Mouse (Mus musculus) limb, embryonic 11.5 days (tissue): ENCODE results near the gene Cerk. TPM values are rescaled to one million over a fixed set of nuclear protein-coding genes. Genes with fewer than 3 reads are reported as not detected.

Source experiments
- ATAC-seq: fragments of 200-750 bp; cut with Nextera tagmentation; 2 replicates; pipeline ENCODE4 v1.8.0; 2017; ENCODE audit warnings: low read depth; ENCODE audit not compliant: insufficient number of reproducible peaks, low FRiP score, low TSS enrichment
- DNase-seq: peaks from one replicate; pipeline ENCODE4 v3.0.0-alpha.2; 2015; ENCODE audit warnings: low spot score
- H3K27ac ChIP-seq: fragments of 300-500 bp; sonication (generic); replicated peaks from 2 replicates; pipeline ENCODE4 v1.5.1; 2014; ENCODE audit warnings: low read depth, mild to moderate bottlenecking, low read length
- H3K27me3 ChIP-seq: fragments of 300-500 bp; sonication (generic); 2 replicates; pipeline ENCODE4 v1.6.1; 2014; ENCODE audit warnings: mild to moderate bottlenecking, low read length, mixed read lengths; ENCODE audit not compliant: control insufficient read depth, insufficient read depth
- H3K36me3 ChIP-seq: fragments of 300-500 bp; sonication (generic); 2 replicates; pipeline ENCODE4 v1.6.1; 2014; ENCODE audit warnings: mild to moderate bottlenecking, low read length, moderate library complexity, mixed read lengths; ENCODE audit not compliant: control insufficient read depth, insufficient read depth
- H3K4me1 ChIP-seq: fragments of 300-500 bp; sonication (generic); 2 replicates; pipeline ENCODE4 v1.6.1; 2014; ENCODE audit warnings: low read length, mixed read lengths; ENCODE audit not compliant: control insufficient read depth, insufficient read depth
- H3K4me2 ChIP-seq: fragments of 300-500 bp; sonication (generic); 2 replicates; pipeline ENCODE4 v1.6.1; 2014; ENCODE audit warnings: low read depth, mild to moderate bottlenecking, moderate library complexity; ENCODE audit not compliant: severe bottlenecking
- H3K4me3 ChIP-seq: fragments of 300-500 bp; sonication (generic); 2 replicates; pipeline ENCODE4 v1.5.1; 2014; ENCODE audit warnings: low read depth, low read length
- H3K9ac ChIP-seq: fragments of 300-500 bp; sonication (generic); 2 replicates; pipeline ENCODE4 v1.6.1; 2014; ENCODE audit warnings: mild to moderate bottlenecking, low read length
- H3K9me3 ChIP-seq: fragments of 300-500 bp; sonication (generic); 2 replicates; pipeline ENCODE4 v1.6.1; 2016; ENCODE audit warnings: low read length; ENCODE audit not compliant: control insufficient read depth
- WGBS: fragments of 180-500 bp; shearing (Covaris S2); extraction: QIAGEN DNeasy Blood & Tissue Kit; methylation state at CpG from one replicate; pipeline ENCODE4 v1.1.7; 2014; 5-methylcytosine and 5-hydroxymethylcytosine counted together
- polyA plus RNA-seq: library from polyadenylated mRNA; unstranded; fragments of >200 nt; fragmentation: Nextera tagmentation; extraction: Ambion mirVana; gene quantifications from 2 replicates; pipeline ENCODE4 v1.2.1, GENCODE M21; 2014

The Cerk gene
- polyA plus RNA-seq, 1 experiment from 2014 or later = 15.6 TPM

DNA sequence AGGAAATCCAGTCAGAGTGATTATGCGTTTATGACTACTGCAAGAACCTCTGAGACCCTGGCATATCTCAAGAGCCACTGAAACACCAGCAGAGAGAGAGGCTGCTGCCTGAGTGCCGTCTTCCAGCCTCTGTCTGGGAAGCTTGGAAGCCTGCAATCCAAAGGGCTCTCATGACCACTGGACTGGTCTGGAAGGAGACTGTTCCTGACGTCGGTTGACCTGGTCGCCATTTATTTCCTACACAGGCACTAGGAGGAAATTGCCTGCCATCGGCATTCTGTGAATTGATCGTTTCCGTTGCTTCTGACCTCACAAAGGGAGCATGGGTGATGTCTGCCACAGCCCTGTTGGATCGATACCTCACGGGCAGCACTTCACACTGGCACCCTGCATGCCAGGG lies 9.8 kb downstream of the Cerk start:
- no peak overlapping the region for H3K27ac ChIP-seq

DNA sequence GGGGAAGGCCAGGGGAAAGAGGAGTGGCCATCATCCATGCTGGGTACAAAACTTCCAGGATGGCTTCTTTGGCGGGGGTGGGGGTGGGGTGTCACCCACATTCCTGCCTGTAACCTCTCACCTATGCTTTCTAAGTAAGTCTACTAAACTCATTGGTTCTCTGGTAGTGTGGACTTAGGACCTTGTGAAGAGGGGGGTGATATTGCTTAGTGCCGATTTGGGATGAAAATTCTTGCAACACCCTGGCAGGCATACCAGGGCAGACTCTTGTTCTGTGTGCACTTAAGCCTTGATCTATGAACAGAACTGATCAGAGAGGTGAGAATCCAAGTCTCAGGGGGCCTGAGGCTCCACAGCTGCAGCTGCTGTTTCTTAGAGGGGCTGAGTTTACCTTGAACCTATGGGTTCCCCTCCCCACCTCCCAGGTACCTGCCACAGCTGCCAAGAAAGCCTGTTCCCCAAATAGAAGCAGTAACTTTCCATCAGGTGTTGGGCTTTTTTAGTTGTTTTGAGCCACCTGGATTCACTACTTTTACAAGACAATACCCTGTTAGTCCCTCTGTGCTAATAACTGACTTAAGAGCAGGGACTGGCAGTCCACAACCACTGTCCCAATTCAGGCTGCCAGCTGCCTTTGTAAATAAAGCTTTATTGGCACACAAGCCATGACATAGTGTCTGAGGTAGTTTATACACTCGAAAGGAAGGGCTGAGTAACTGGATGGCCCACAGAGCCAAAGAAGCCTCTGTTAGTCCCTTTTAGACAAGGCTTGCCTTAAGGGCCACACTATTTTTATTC lies 10.5 kb downstream of the Cerk start:
- Histone ChIP-seq H3K4me2 (no peak overlapping the region), H3K9ac (no peak overlapping the region), H3K36me3 (no peaks in the 10 kb centered on the region), H3K4me1 (peaks cover 18% of the 10 kb centered on the region; the same call in 1 of the 2 replicates), H3K27me3 (no peaks in the 10 kb centered on the region), H3K9me3 (no peaks in the 10 kb centered on the region), H3K4me3 (no peak overlapping the region), H3K27ac (no peak overlapping the region)
- no peak for DNase-seq
- 74% methylated on average over 3 of the region's 3 CpGs for WGBS
- ATAC-seq = no peak

More for the DNA sequence above, 9.8 kb downstream of the Cerk start:
- Histone ChIP-seq H3K9me3 (no peaks in the 10 kb centered on the region), H3K4me3 (no peak overlapping the region), H3K4me1 (peaks cover 18% of the 10 kb centered on the region; the same call in 1 of the 2 replicates), H3K4me2 (no peak overlapping the region), H3K27me3 (no peaks in the 10 kb centered on the region), H3K36me3 (no peaks in the 10 kb centered on the region), H3K9ac (no peak overlapping the region)
- 65% methylated on average over 10 of the region's 10 CpGs for WGBS
- DNase-seq = no peak
- ATAC-seq = no peak

DNA sequence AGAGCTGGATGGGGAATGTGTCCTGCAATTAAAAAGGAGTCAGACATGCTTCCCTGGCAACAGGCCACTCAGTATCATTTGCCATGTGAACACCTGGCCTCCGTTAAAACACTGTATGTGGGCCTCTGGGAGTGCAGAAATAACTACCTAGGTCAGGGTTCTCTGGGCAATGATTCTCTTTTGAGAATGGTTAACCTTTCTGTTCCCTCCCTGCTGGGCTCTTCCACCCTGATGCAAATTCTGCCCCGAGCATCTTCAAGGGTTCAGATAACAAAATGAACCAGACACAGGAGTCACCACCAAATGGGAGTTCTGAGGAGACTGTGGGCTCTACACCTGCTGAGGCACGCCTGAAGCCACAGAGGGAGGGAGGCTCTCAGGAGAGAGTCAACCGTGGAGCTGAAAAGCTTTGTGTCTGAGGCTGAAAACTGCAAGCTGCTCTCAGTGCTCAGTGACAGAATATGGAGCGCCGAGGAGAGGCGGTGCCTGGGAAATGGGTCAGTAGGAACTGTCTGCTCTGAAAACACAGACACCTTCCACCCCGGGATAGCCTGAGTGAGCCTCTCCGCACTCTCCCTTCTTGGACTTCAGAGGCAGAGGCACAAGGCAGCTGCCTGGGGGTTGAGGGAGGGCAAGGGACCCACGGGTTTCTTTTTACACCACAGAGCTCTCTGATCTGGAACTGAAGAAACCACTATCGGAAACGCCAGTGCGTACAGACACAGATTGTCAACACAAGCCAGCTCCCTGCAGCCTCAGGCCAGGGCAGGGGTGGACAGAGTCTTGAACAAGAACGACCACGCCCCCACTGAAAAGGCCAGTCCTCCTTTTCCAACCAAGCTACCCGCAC lies 12.6 kb downstream of the Cerk start:
- no peak overlapping the region for H3K27ac ChIP-seq
- no peak overlapping the region for H3K4me3 ChIP-seq
- H3K36me3 ChIP-seq = no peaks in the 10 kb centered on the region
- H3K4me2 ChIP-seq = no peak overlapping the region
- H3K4me1 ChIP-seq = peaks cover 21% of the 10 kb centered on the region; the same call in 1 of the 2 replicates
- H3K9me3 ChIP-seq = no peaks in the 10 kb centered on the region
- 34% methylated on average over 16 of the region's 16 CpGs for WGBS
- no peak for DNase-seq
- no peak overlapping the region for H3K9ac ChIP-seq
- no peak for ATAC-seq
- H3K27me3 ChIP-seq = no peaks in the 10 kb centered on the region; the same call in 1 of the 2 replicates

DNA sequence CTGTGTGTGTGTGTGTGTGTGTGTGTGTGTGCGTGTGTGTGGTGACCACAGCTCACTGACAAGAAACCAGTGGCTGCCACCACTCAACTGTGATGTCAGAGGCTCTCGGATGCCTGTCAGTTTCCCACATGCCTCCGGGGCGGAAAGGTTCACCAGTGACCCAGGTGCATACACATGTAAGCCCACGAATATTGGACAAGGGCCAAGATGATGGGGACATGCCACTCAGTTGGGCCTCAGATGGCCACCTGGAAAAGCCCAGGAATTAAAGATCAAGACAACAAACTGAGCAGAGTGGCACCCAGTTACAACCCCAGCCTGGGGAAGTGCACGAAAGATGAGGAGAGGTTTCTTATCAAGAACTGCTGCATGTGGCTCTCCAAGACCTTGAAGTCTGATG lies 13.4 kb downstream of the Cerk start:
- ATAC-seq = no peak

DNA sequence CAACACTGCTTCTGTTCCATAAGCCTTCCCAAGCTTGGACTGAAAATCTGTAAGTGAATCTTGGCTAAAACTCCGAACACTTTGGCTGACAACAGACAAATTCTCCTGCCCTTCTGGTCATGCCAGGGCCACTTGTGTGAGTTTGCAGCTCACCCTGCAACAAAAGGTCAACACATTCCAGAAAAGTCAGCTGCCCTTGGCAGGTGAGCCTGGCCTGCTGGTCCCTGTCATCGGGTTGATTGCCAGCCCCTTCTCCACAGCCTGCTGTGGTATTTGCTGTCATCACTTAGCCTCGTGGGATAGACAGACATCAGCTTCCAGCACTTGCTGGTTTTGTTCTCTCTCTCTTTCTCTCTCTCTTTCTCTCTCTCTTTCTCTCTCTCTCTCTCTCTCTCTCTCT lies 13.8 kb downstream of the Cerk start:
- Histone ChIP-seq H3K4me3 (no peak overlapping the region), H3K9me3 (no peaks in the 10 kb centered on the region), H3K27ac (no peak overlapping the region), H3K4me1 (peaks cover 21% of the 10 kb centered on the region; the same call in 1 of the 2 replicates), H3K4me2 (no peak overlapping the region), H3K27me3 (no peaks in the 10 kb centered on the region; the same call in 1 of the 2 replicates), H3K36me3 (no peaks in the 10 kb centered on the region), H3K9ac (no peak overlapping the region)
- WGBS = 55% methylated on average over 3 of the region's 3 CpGs
- ATAC-seq (no peak), DNase-seq (no peak)

More for the DNA sequence above, 13.4 kb downstream of the Cerk start:
- Histone ChIP-seq H3K4me1 (peaks cover 21% of the 10 kb centered on the region; the same call in 1 of the 2 replicates), H3K4me2 (no peak overlapping the region), H3K9ac (no peak overlapping the region), H3K9me3 (no peaks in the 10 kb centered on the region), H3K27me3 (no peaks in the 10 kb centered on the region; the same call in 1 of the 2 replicates), H3K36me3 (no peaks in the 10 kb centered on the region), H3K4me3 (no peak overlapping the region), H3K27ac (no peak overlapping the region)
- no peak for DNase-seq
- 86% methylated on average over 6 of the region's 6 CpGs for WGBS

DNA sequence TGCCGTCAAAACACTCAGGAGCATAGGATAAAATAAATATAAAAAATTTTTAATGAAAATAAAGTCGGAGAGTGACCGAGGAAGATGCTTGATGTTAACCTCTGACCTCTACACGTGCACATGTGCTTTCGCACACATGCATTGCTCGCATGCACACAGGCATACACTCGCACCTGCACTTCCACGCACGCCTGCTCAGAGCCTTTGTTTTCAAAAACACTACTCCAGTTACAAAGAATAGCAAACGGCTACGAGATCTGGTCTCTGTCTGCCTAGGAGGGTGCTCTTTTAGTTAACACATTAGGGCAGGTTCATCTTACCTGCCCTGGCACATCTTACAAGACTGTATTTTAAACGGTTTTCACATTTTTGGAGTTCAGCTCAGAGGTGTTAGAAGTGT lies 14.6 kb downstream of the Cerk start:
- DNase-seq (no peak), ATAC-seq (no peak)
- no peaks in the 10 kb centered on the region for H3K36me3 ChIP-seq
- no peaks in the 10 kb centered on the region for H3K9me3 ChIP-seq
- H3K4me3 ChIP-seq = no peak overlapping the region
- H3K4me2 ChIP-seq = no peak overlapping the region
- H3K9ac ChIP-seq = no peak overlapping the region
- no peak overlapping the region for H3K27ac ChIP-seq
- H3K4me1 ChIP-seq = peaks cover 20% of the 10 kb centered on the region; the same call in 1 of the 2 replicates
- WGBS = 73% methylated on average over 12 of the region's 12 CpGs
- no peaks in the 10 kb centered on the region; the same call in 1 of the 2 replicates for H3K27me3 ChIP-seq

DNA sequence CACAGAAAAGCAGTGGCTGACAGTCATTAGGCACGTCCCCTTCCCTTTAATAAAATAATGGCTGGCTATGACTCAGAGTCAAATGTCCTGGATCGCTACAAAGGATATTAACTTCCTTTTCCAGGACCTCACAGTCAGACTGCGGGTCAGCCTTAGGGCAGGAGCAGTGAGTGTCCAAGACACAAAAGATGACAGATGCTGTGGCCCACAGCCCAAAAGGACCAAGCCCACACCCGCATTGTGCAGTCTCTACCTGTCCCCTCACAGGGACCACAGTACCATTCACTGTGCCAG lies 16.2 kb downstream of the Cerk start:
- Histone ChIP-seq H3K4me2 (no peak overlapping the region), H3K27me3 (no peaks in the 10 kb centered on the region; the same call in 1 of the 2 replicates), H3K9me3 (no peaks in the 10 kb centered on the region), H3K36me3 (no peaks in the 10 kb centered on the region), H3K9ac (no peak overlapping the region), H3K4me3 (no peak overlapping the region), H3K4me1 (peaks cover 18% of the 10 kb centered on the region; the same call in 1 of the 2 replicates), H3K27ac (no peak overlapping the region)
- no peak for ATAC-seq
- WGBS = 70% methylated on average over 4 of the region's 4 CpGs
- DNase-seq = no peak

DNA sequence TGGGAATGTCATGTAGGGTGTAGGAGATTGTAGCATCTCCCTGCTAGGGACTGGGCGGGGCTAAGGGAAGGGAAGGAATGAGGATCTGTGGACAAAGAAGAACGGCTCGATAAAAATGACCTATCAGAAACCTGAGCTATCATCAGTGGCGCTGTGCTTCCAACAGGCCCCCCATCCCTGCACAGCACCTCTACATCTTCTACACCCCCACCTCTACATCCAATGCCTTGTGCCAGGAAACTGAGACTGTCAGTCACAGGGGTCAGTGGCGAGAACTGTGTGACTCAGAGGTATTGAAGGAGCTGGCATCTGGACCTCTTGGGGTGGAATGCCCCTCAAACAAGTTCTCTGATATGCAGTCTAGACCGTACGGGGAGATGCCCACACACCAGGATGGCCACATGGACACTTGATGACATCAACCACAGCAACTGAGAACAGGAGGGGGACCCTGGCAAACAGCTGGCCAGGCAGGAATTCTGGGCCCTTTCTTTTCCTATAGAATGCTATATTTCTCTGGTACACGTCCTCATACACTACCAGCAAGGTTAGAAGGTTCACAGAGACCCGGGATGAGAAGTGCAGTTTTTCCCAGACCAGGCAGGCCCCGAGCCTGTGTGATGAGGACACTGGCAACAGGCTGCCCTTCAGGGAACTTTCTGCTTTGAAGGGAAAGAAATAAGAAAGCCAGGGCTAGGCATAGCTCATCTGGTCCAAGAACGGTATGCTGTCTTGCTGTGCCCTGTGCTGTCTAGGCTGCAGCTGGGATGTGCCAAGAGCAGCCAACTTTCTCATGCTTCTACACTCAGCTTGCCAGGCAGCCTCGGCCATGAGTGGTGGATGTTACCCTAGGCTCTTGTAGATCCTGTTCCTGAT lies 16.8 kb downstream of the Cerk start:
- H3K27ac ChIP-seq = no peak overlapping the region
- H3K4me1 ChIP-seq = peaks cover 18% of the 10 kb centered on the region; the same call in 1 of the 2 replicates
- DNase-seq (no peak), ATAC-seq (no peak)
- no peaks in the 10 kb centered on the region for H3K9me3 ChIP-seq
- H3K4me2 ChIP-seq = no peak overlapping the region
- no peaks in the 10 kb centered on the region for H3K36me3 ChIP-seq
- no peak overlapping the region for H3K4me3 ChIP-seq
- no peak overlapping the region for H3K9ac ChIP-seq
- 78% methylated on average over 12 of the region's 12 CpGs for WGBS
- H3K27me3 ChIP-seq = no peaks in the 10 kb centered on the region; the same call in 1 of the 2 replicates
